Mouse (Mus musculus): ENCODE data around the gene Ppp1r7. TPM values are rescaled to one million over a fixed set of nuclear protein-coding genes. Genes with fewer than 3 reads are reported as not detected.
A peak's percentile ranks its signal among the peaks of the same experiment; 100 is the strongest.

Ppp1r7 gene
- polyA plus RNA-seq, 1 experiment from 2014 or later = 89.3 TPM

DNA sequence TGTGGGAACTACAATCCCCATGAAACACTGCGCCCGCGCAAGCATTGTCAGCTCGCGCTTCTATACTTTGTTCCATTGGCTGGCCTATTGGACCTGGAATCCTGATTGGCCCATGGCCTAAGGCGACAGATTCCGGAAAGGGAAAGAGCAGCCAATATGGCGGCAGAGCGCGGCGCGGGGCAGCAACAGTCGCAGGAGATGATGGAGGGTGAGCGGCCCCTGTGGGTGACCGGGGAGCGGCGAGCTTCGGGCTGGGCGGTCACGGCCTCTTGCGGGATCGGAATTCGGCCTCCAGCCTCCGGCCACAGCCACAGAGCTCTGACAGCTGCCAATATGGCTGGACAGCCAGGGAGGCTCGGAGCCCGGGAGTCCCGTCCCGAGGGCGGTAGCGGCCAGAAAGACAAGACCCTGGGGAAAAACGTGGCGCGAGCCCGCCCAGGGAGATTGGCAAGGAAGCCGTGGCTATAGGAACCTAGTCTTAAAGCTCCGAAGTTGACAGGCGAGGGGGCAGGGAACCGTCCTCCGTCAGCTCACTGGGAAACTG lies 922 bp downstream of the Ppp1r7 start:
- no peaks in the 10 kb centered on the region for H3K36me3 ChIP-seq (ENCODE audit: control insufficient read depth, insufficient read depth, low read length)
- H3K4me2 ChIP-seq (replicated peaks; ENCODE audit: low read depth, low read length) = peak overlapping the region; percentile 74
- DNase-seq (ENCODE audit: low spot score) = peak; percentile 92
- peak overlapping the region; percentile 83 for H3K9ac ChIP-seq (ENCODE audit: low read depth, low read length)
- peak; percentile 96 for ATAC-seq (ENCODE audit: low FRiP score)
- under 1% methylated on average over 39 of the region's 39 CpGs for WGBS
- H3K9me3 ChIP-seq (ENCODE audit: control insufficient read depth, low read length) = no peaks in the 10 kb centered on the region
- 0 out of 2 replicates have a peak, but pooled peaks cover 2% of the 10 kb centered on the region for H3K4me1 ChIP-seq (replicated peaks; ENCODE audit: control insufficient read depth, insufficient read depth, low read length)
- peak overlapping the region; percentile 21; the same call in 1 of the 2 replicates for H3K27ac ChIP-seq (ENCODE audit: low read depth, low read length)
- peak overlapping the region; percentile 89 for H3K4me3 ChIP-seq (ENCODE audit: low read depth, low read length)
- no peaks in the 10 kb centered on the region for H3K27me3 ChIP-seq (ENCODE audit: control insufficient read depth, insufficient read depth, low read length)

GRCm38 (mm10) chr1:93347176-93347575 lies 4.5 kb downstream of the Ppp1r7 start:
- DNase-seq (ENCODE audit: low spot score) = no peak
- Histone ChIP-seq H3K27ac (ENCODE audit: low read depth, low read length) (no peak overlapping the region), H3K4me2 (replicated peaks; ENCODE audit: low read depth, low read length) (no peak overlapping the region), H3K4me3 (ENCODE audit: low read depth, low read length) (no peak overlapping the region), H3K36me3 (ENCODE audit: control insufficient read depth, insufficient read depth, low read length) (0 out of 2 replicates have a peak, but pooled peaks cover 6% of the 10 kb centered on the region), H3K9ac (ENCODE audit: low read depth, low read length) (no peak overlapping the region), H3K27me3 (ENCODE audit: control insufficient read depth, insufficient read depth, low read length) (no peaks in the 10 kb centered on the region), H3K9me3 (ENCODE audit: control insufficient read depth, low read length) (no peaks in the 10 kb centered on the region), H3K4me1 (replicated peaks; ENCODE audit: control insufficient read depth, insufficient read depth, low read length) (0 out of 2 replicates have a peak, but pooled peaks cover 2% of the 10 kb centered on the region)
- 95% methylated on average over 5 of the region's 5 CpGs for WGBS
- no peak for ATAC-seq (ENCODE audit: low FRiP score)

- WGBS = 78% methylated on average over 4 of the region's 4 CpGs
- Histone ChIP-seq H3K9me3 (ENCODE audit: control insufficient read depth, low read length) (no peaks in the 10 kb centered on the region), H3K36me3 (ENCODE audit: control insufficient read depth, insufficient read depth, low read length) (0 out of 2 replicates have a peak, but pooled peaks cover 6% of the 10 kb centered on the region), H3K9ac (ENCODE audit: low read depth, low read length) (no peak overlapping the region), H3K27ac (ENCODE audit: low read depth, low read length) (no peak overlapping the region), H3K4me2 (replicated peaks; ENCODE audit: low read depth, low read length) (no peak overlapping the region), H3K4me3 (ENCODE audit: low read depth, low read length) (no peak overlapping the region), H3K27me3 (ENCODE audit: control insufficient read depth, insufficient read depth, low read length) (no peaks in the 10 kb centered on the region), H3K4me1 (replicated peaks; ENCODE audit: control insufficient read depth, insufficient read depth, low read length) (no peaks in the 10 kb centered on the region)
- ATAC-seq (ENCODE audit: low FRiP score) = no peak
- no peak for DNase-seq (ENCODE audit: low spot score)
These were observed 7.0 kb downstream of the Ppp1r7 start for GRCm38 (mm10) chr1:93349701-93350100.

DNA sequence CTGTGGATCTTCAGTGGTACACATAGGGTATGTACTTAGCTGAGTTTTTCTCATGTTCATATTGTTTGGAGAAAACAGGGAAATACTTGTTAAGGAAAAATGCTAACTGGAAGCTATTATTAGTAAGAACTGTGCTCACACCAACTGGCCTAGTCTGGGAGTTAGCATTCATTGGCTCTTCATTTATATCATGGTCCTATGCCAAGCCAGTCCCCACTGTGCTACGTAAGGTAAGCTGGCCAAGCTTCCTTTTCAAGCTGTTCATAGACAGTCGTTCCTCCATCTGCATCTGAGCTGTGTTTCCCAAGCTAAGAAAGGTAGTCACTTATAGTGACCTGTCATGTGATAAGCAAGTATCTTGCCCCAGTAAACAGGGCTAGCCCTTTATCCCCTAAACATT lies 10.1 kb downstream of the Ppp1r7 start:
- no peak for ATAC-seq (ENCODE audit: low FRiP score)
- WGBS = 78% methylated on average over 2 of the region's 2 CpGs
- H3K36me3 ChIP-seq (ENCODE audit: control insufficient read depth, insufficient read depth, low read length) = 0 out of 2 replicates have a peak, but pooled peaks cover 6% of the 10 kb centered on the region

DNA sequence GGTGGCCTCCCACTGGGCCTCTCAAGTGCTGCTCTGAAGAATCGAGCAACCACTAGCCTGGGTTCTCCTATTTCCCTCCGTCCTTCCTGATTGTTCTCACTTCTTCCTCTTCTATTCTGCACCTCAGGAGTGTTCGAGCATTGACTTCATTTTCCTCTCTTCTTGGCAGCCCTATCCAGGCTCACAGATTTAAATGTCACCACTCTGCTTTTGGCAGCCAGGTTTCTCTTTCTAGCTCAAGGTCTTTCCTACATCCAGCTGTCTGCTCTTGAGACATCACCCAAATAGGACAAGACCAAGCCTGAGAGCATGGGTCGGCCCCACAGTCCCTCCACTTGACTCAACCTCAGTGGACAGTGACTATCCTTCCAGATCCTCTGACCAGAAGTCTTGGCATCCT lies 20.0 kb downstream of the Ppp1r7 start:
- Histone ChIP-seq H3K9me3 (ENCODE audit: control insufficient read depth, low read length) (no peaks in the 10 kb centered on the region), H3K9ac (ENCODE audit: low read depth, low read length) (no peak overlapping the region), H3K4me3 (ENCODE audit: low read depth, low read length) (no peak overlapping the region), H3K27me3 (ENCODE audit: control insufficient read depth, insufficient read depth, low read length) (no peaks in the 10 kb centered on the region), H3K4me1 (replicated peaks; ENCODE audit: control insufficient read depth, insufficient read depth, low read length) (no peaks in the 10 kb centered on the region), H3K36me3 (ENCODE audit: control insufficient read depth, insufficient read depth, low read length) (peaks cover 5% of the 10 kb centered on the region), H3K27ac (ENCODE audit: low read depth, low read length) (no peak overlapping the region), H3K4me2 (replicated peaks; ENCODE audit: low read depth, low read length) (no peak overlapping the region)
- ATAC-seq (ENCODE audit: low FRiP score) (no peak), DNase-seq (ENCODE audit: low spot score) (no peak)
- WGBS = 84% methylated on average over 4 of the region's 4 CpGs

More for the DNA sequence above, 10.1 kb downstream of the Ppp1r7 start:
- Histone ChIP-seq H3K4me1 (replicated peaks; ENCODE audit: control insufficient read depth, insufficient read depth, low read length) (no peaks in the 10 kb centered on the region), H3K9ac (ENCODE audit: low read depth, low read length) (no peak overlapping the region), H3K27ac (ENCODE audit: low read depth, low read length) (no peak overlapping the region), H3K27me3 (ENCODE audit: control insufficient read depth, insufficient read depth, low read length) (no peaks in the 10 kb centered on the region), H3K4me3 (ENCODE audit: low read depth, low read length) (no peak overlapping the region), H3K9me3 (ENCODE audit: control insufficient read depth, low read length) (no peaks in the 10 kb centered on the region), H3K4me2 (replicated peaks; ENCODE audit: low read depth, low read length) (no peak overlapping the region)
- no peak for DNase-seq (ENCODE audit: low spot score)

GRCm38 (mm10) chr1:93365641-93366040 lies 23.0 kb downstream of the Ppp1r7 start:
- H3K9ac ChIP-seq (ENCODE audit: low read depth, low read length) = no peak overlapping the region
- H3K27me3 ChIP-seq (ENCODE audit: control insufficient read depth, insufficient read depth, low read length) = no peaks in the 10 kb centered on the region
- 91% methylated on average over 6 of the region's 6 CpGs for WGBS
- no peak overlapping the region for H3K4me3 ChIP-seq (ENCODE audit: low read depth, low read length)
- H3K9me3 ChIP-seq (ENCODE audit: control insufficient read depth, low read length) = no peaks in the 10 kb centered on the region
- no peak for ATAC-seq (ENCODE audit: low FRiP score)
- H3K4me1 ChIP-seq (replicated peaks; ENCODE audit: control insufficient read depth, insufficient read depth, low read length) = no peaks in the 10 kb centered on the region
- H3K36me3 ChIP-seq (ENCODE audit: control insufficient read depth, insufficient read depth, low read length) = peaks cover 5% of the 10 kb centered on the region
- no peak for DNase-seq (ENCODE audit: low spot score)
- no peak overlapping the region for H3K4me2 ChIP-seq (replicated peaks; ENCODE audit: low read depth, low read length)
- H3K27ac ChIP-seq (ENCODE audit: low read depth, low read length) = no peak overlapping the region

- H3K4me2 ChIP-seq (replicated peaks; ENCODE audit: low read depth, low read length) = no peak within 1 kb of the TSS
- H3K36me3 ChIP-seq (ENCODE audit: control insufficient read depth, insufficient read depth, low read length) = no peaks in the 10 kb centered on the region
- H3K27me3 ChIP-seq (ENCODE audit: control insufficient read depth, insufficient read depth, low read length) = no peaks in the 10 kb centered on the region
- no peak within 1 kb of the TSS for H3K4me3 ChIP-seq (ENCODE audit: low read depth, low read length)
- ATAC-seq (ENCODE audit: low FRiP score) (no peak), DNase-seq (ENCODE audit: low spot score) (no peak)
- whole genome bisulfite sequencing = 82% methylated on average over 4 of the region's 4 CpGs
- H3K27ac ChIP-seq (ENCODE audit: low read depth, low read length) = no peak within 1 kb of the TSS
- H3K4me1 ChIP-seq (replicated peaks; ENCODE audit: control insufficient read depth, insufficient read depth, low read length) = no peaks in the 10 kb centered on the region
- no peak within 1 kb of the TSS for H3K9ac ChIP-seq (ENCODE audit: low read depth, low read length)
- no peaks in the 10 kb centered on the region for H3K9me3 ChIP-seq (ENCODE audit: control insufficient read depth, low read length)
These were observed 31.0 kb downstream of the Ppp1r7 start, which contains the start of gene Ano7 for GRCm38 (mm10) chr1:93373665-93374064. Gene Ano7, plus strand, starts transcription at chr1:93373930.

DNA sequence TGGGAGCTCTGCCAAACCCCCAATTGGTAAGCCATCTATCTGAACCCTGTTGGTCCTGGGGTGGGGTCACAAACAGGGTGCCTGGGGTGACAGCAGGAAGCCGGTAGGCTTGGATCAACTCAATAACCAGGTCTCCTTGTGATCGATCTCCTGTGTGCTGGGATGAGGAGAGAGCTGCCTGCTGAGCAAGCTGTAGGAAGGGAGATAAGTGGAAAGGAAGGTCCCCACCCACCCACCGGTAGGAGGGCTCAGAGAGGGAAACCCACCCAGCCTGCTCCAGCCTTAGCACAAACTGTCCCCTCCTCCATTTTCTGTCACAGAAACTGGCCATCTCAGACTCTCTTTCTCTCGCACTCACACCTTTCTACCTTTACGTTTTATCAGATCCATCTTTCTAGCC lies 34.7 kb downstream of the Ppp1r7 start:
- no peaks in the 10 kb centered on the region for H3K4me1 ChIP-seq (replicated peaks; ENCODE audit: control insufficient read depth, insufficient read depth, low read length)
- 77% methylated on average over 5 of the region's 5 CpGs for WGBS
- H3K27me3 ChIP-seq (ENCODE audit: control insufficient read depth, insufficient read depth, low read length) = no peaks in the 10 kb centered on the region
- H3K36me3 ChIP-seq (ENCODE audit: control insufficient read depth, insufficient read depth, low read length) = no peaks in the 10 kb centered on the region
- no peak overlapping the region for H3K4me3 ChIP-seq (ENCODE audit: low read depth, low read length)
- H3K9ac ChIP-seq (ENCODE audit: low read depth, low read length) = no peak overlapping the region
- H3K27ac ChIP-seq (ENCODE audit: low read depth, low read length) = no peak overlapping the region
- DNase-seq (ENCODE audit: low spot score) (no peak), ATAC-seq (ENCODE audit: low FRiP score) (no peak)
- no peak overlapping the region for H3K4me2 ChIP-seq (replicated peaks; ENCODE audit: low read depth, low read length)
- no peaks in the 10 kb centered on the region for H3K9me3 ChIP-seq (ENCODE audit: control insufficient read depth, low read length)

DNA sequence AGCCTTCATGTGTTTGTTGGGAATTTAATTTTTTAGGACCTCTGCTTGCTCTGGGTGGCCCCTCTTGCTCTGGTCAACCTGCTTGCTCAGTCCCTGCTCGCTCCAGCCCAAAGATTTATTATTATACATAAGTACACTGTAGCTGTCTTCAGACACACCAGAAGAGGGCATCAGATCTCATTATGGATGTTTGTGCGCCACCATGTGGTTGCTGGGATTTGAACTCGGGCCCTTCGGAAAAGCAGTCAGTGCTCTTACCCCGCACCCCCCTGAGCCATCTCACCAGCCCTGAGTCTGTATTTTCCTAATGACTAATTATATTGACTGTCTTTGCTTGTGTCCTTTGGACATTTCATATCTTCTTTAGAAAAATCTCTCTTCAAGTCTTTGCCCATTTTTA lies 36.5 kb downstream of the Ppp1r7 start:
- Histone ChIP-seq H3K27ac (ENCODE audit: low read depth, low read length) (no peak overlapping the region), H3K4me2 (replicated peaks; ENCODE audit: low read depth, low read length) (no peak overlapping the region), H3K9ac (ENCODE audit: low read depth, low read length) (no peak overlapping the region), H3K36me3 (ENCODE audit: control insufficient read depth, insufficient read depth, low read length) (no peaks in the 10 kb centered on the region), H3K4me1 (replicated peaks; ENCODE audit: control insufficient read depth, insufficient read depth, low read length) (no peaks in the 10 kb centered on the region), H3K27me3 (ENCODE audit: control insufficient read depth, insufficient read depth, low read length) (no peaks in the 10 kb centered on the region), H3K4me3 (ENCODE audit: low read depth, low read length) (no peak overlapping the region), H3K9me3 (ENCODE audit: control insufficient read depth, low read length) (no peaks in the 10 kb centered on the region)
- 82% methylated on average over 5 of the region's 5 CpGs for WGBS
- ATAC-seq (ENCODE audit: low FRiP score) (no peak), DNase-seq (ENCODE audit: low spot score) (no peak)

Measured in hindbrain, embryonic 11.5 days (tissue).